In genomic region chr13:8644805-8645679, GRCm38 (mm10) we compare ENCODE assay signal across 8 mouse cellular contexts.
DNase-seq lines count a peak whose midpoint lies in the region; ATAC-seq and TF ChIP-seq lines count a peak whose summit lies in the region.
"Had no signal": no experiment of that assay in that cellular context is flagged by ENCODE, and none has a peak within 500 bp of the region (broad histone marks: within the 10 kb centered on the region; RNA-seq: fewer than 3 reads in every experiment).

No protein-coding gene starts in this region.

- no peaks in the 10 kb centered on the region for H3K4me1 ChIP-seq in lung, postnatal 0 days (ENCODE audit: insufficient read depth, low read depth, low read length)
- H3K4me1 ChIP-seq in lung, adult 2 months (ENCODE audit: control insufficient read depth, insufficient read depth, low read length): no peaks in the 10 kb centered on the region; the same call in 1 of the 2 replicates
- peaks cover 28% of the 10 kb centered on the region for H3K4me1 ChIP-seq in bone marrow macrophage, adult 2 months (ENCODE audit: control insufficient read depth, insufficient read depth, low read length)
- no peaks in the 10 kb centered on the region for H3K4me1 ChIP-seq in liver, adult 2 months (ENCODE audit: control insufficient read depth, insufficient read depth, low read length)
- H3K4me1 ChIP-seq in stomach, postnatal 0 days (replicated peaks; ENCODE audit: control insufficient read depth, insufficient read depth): no peaks in the 10 kb centered on the region

- no peak for TF ChIP-seq POLR2A in lung, adult 2 months (IDR thresholded peaks at IDR 0.05; ENCODE audit: borderline replicate concordance, extremely low read depth, low read depth, low read length)
- no peak for TF ChIP-seq POLR2A in bone marrow macrophage, adult 2 months (IDR thresholded peaks at IDR 0.05; ENCODE audit: borderline replicate concordance, low read depth, low read length)
- TF ChIP-seq POLR2A in liver, adult 2 months (IDR thresholded peaks at IDR 0.05; ENCODE audit: extremely low read depth, insufficient read depth, low read length): no peak

- H3K9ac ChIP-seq in lung, postnatal 0 days (replicated peaks; ENCODE audit: low read depth): no peak overlapping the region
- no peak overlapping the region for H3K9ac ChIP-seq in liver, adult 2 months (ENCODE audit: low read depth, low read length)
- no peak overlapping the region for H3K9ac ChIP-seq in stomach, postnatal 0 days (ENCODE audit: low read length)

- no peak for TF ChIP-seq EP300 in lung, postnatal 0 days (IDR thresholded peaks at IDR 0.05)
- TF ChIP-seq EP300 in stomach, postnatal 0 days (optimal IDR thresholded peaks at IDR 0.05): no peak

- H3K36me3 ChIP-seq in lung, postnatal 0 days (ENCODE audit: insufficient read depth, low read length): no peaks in the 10 kb centered on the region
- no peaks in the 10 kb centered on the region for H3K36me3 ChIP-seq in liver, adult 2 months (ENCODE audit: control insufficient read depth, insufficient read depth, low read length)
- no peaks in the 10 kb centered on the region for H3K36me3 ChIP-seq in stomach, postnatal 0 days (ENCODE audit: control insufficient read depth, insufficient read depth, low read length)

- TF ChIP-seq CTCF in lung, postnatal 0 days (IDR thresholded peaks at IDR 0.05): no peak
- no peak for TF ChIP-seq CTCF in lung, adult 2 months (IDR thresholded peaks at IDR 0.05; ENCODE audit: insufficient read depth, low read length)
- TF ChIP-seq CTCF in bone marrow macrophage, adult 2 months (IDR thresholded peaks at IDR 0.05; ENCODE audit: low read depth, low read length): no peak
- TF ChIP-seq CTCF in liver, adult 2 months (IDR thresholded peaks at IDR 0.05; ENCODE audit: low read depth, low read length): no peak
- TF ChIP-seq CTCF in stomach, postnatal 0 days (IDR thresholded peaks at IDR 0.05; ENCODE audit: low read depth): no peak

- no peaks in the 10 kb centered on the region for H3K79me2 ChIP-seq in liver, adult 2 months (ENCODE audit: control insufficient read depth, insufficient read depth, low read length)

- DNase-seq in lung, postnatal 0 days (ENCODE audit: low spot score): no peak
- no peak for DNase-seq in lung, adult 2 months
- DNase-seq in liver, adult 2 months (ENCODE audit: extremely low read depth, low read depth, low spot score): peak; percentile 35
- DNase-seq in stomach, postnatal 0 days (ENCODE audit: low spot score): no peak
- DNase-seq in cerebellum, adult 11-12 months: no peak
- DNase-seq in right cerebral cortex, postnatal 36 days (ENCODE audit: low spot score in 2 of 2): no peak

- ATAC-seq in lung, postnatal 0 days: peak; percentile 76
- ATAC-seq in stomach, postnatal 0 days (ENCODE audit: low FRiP score, low TSS enrichment): peak; percentile 76; the same call in 1 of the 2 replicates

- H3K27me3 ChIP-seq in lung, postnatal 0 days (replicated peaks; ENCODE audit: insufficient read depth, low read length): no peaks in the 10 kb centered on the region
- H3K27me3 ChIP-seq in liver, adult 2 months (ENCODE audit: control insufficient read depth, insufficient read depth, low read length): no peaks in the 10 kb centered on the region
- no peaks in the 10 kb centered on the region for H3K27me3 ChIP-seq in stomach, postnatal 0 days (ENCODE audit: control insufficient read depth, insufficient read depth, low read length)
- H3K27me3 ChIP-seq: megakaryocyte, embryonic 14.5 days had no signal

- H3K9me3 ChIP-seq in lung, postnatal 0 days (ENCODE audit: low read length): no peaks in the 10 kb centered on the region
- no peaks in the 10 kb centered on the region for H3K9me3 ChIP-seq in stomach, postnatal 0 days (ENCODE audit: control insufficient read depth, low read length)
- H3K9me3 ChIP-seq: megakaryocyte, embryonic 14.5 days had no signal

- no peak overlapping the region for H3K27ac ChIP-seq in lung, postnatal 0 days (ENCODE audit: low read length)
- peak overlapping the region; percentile 90 for H3K27ac ChIP-seq in bone marrow macrophage, adult 2 months (ENCODE audit: insufficient read depth, low read depth, low read length)
- peak overlapping the region; percentile 41; the same call in 1 of the 2 replicates for H3K27ac ChIP-seq in liver, adult 2 months (replicated peaks; ENCODE audit: insufficient read depth, low read depth, low read length)
- no peak overlapping the region for H3K27ac ChIP-seq in stomach, postnatal 0 days (replicated peaks)

- WGBS in lung, postnatal 0 days: 57% methylated on average over 9 of the region's 9 CpGs
- WGBS in lung, adult 2 months: 44% methylated on average over 9 of the region's 9 CpGs
- 58% methylated on average over 9 of the region's 9 CpGs for WGBS in liver, adult 2 months
- WGBS in stomach, postnatal 0 days: 63% methylated on average over 9 of the region's 9 CpGs

- H3K4me2 ChIP-seq in lung, postnatal 0 days (replicated peaks; ENCODE audit: low read depth, low read length): no peak overlapping the region
- no peak overlapping the region for H3K4me2 ChIP-seq in stomach, postnatal 0 days (replicated peaks; ENCODE audit: low read depth)

- H3K4me3 ChIP-seq in lung, postnatal 0 days (ENCODE audit: low read depth, low read length): no peak overlapping the region
- no peak overlapping the region for H3K4me3 ChIP-seq in lung, adult 2 months (replicated peaks; ENCODE audit: extremely low read depth, low read depth, low read length)
- peak overlapping the region; percentile 31 for H3K4me3 ChIP-seq in bone marrow macrophage, adult 2 months (ENCODE audit: insufficient read depth, low read length)
- no peak overlapping the region for H3K4me3 ChIP-seq in liver, adult 2 months (ENCODE audit: insufficient read depth, low read depth, low read length)
- no peak overlapping the region for H3K4me3 ChIP-seq in stomach, postnatal 0 days (ENCODE audit: low read depth, low read length)
- H3K4me3 ChIP-seq: megakaryocyte, embryonic 14.5 days had no signal

Comparison
In these comparisons a context has a peak if more than half of its experiments do, and no peak if none do; other contexts are left out.
1. H3K27ac ChIP-seq: peak in bone marrow macrophage, adult 2 months (single experiment) and liver, adult 2 months (single experiment); none in lung, postnatal 0 days (single experiment) and stomach, postnatal 0 days (single experiment).